Mouse (Mus musculus): ENCODE measurements at regions not wholly inside any gene's neighbourhood (a gene's known extent, or its start where the extent isn't known, plus 50 kb on each side); places are given as distances from the start of the nearest gene placed in this dataset.

- TF ChIP-seq POLR2A (IDR thresholded peaks at IDR 0.05; ENCODE audit: borderline replicate concordance, extremely low read depth, insufficient read depth, insufficient read length, poor library complexity, severe bottlenecking) (no peak), CTCF (IDR thresholded peaks at IDR 0.05; ENCODE audit: borderline replicate concordance, extremely low read depth, insufficient read depth, insufficient read length) (no peak)
These were observed 56.1 kb upstream of the Trpc6 start for GRCm38 (mm10) chr9:8487821-8488220.
